Mouse (Mus musculus): ENCODE results near the gene Meis1. TPM values are rescaled to one million over a fixed set of nuclear protein-coding genes. Genes with fewer than 3 reads are reported as not detected.

Gene Meis1
- total RNA-seq, 2 experiments from 2014 or later, result 69.6 to 73.3 TPM

DNA sequence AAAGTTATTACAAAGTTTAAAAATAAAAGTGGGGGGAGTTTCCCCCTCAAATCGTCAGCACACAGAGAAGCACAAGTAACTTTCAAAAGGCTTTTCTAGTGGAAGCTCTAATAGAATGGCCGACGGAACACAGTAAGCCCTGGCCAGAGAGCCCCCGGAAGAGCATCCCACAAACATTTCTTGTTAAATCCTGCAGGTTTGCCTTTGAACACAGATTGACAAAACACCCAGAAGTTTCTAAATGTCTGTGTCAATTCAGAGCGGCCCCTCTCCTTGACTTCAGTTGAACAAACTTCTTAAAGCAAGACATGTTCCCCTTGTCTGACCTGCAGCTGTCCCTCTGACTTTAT, 3.4 kb downstream of the Meis1 start:
- DNase-seq (ENCODE audit: low spot score in 2 of 2), result no peak

DNA sequence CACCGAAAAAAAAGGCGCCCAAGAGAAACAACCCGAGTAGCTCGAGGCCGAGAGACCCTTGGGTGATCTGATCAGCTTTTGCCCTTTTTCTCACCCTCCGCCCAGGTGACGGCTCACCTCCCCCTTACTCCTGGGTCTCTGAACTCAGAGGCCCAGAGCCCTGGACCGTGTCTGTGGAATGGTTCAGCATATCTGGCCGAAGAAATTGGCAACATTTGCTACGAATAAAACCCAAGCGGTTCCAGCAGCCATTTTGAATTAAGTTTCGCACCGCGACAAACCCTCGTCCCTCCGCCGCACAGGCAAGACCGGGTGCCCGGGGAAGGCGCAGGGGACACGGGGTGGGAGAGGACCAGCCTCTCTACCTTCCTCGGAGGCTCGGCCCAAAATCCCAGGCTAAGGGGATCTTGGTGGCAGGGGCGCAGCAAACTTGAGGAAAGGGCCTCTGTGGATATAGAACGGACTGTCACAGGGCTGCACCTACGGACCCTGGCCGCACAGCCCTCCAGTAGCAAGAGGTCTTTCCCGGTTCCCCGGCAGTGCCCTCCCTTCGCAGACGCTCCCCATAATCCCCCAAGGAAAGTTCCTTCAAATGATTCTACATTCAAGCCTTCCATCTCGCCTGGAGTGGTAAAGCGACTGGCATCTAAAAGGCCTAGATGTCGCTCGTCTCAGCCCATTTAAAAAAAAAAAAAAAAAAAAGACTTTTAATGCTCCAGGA, 4.2 kb downstream of the Meis1 start:
- DNase-seq (ENCODE audit: low spot score in 2 of 2), result no peak

DNA sequence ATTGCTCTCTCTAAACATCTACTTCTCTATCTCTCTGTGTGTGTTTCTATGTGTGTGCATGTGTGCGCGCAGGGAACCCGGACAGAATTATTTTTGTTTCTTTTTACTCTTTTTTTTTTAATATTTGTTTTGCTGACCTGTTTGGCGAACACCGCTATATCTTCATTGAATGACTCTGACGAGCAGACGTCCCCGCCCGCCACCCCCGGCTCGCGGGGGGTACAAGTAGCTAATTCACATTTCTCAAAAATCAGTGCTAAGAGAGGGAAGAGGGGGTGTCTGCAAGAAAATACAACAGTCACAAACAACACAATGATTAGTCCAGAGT, 4.7 kb downstream of the Meis1 start:
- DNase-seq (ENCODE audit: low spot score in 2 of 2), result no peak

GRCm38 (mm10) chr11:19013141-19014112, 5.4 kb downstream of the Meis1 start:
- no peak for DNase-seq (ENCODE audit: low spot score in 2 of 2)

GRCm38 (mm10) chr11:19012463-19013115, 6.2 kb downstream of the Meis1 start:
- no peak for DNase-seq (ENCODE audit: low spot score in 2 of 2)

DNA sequence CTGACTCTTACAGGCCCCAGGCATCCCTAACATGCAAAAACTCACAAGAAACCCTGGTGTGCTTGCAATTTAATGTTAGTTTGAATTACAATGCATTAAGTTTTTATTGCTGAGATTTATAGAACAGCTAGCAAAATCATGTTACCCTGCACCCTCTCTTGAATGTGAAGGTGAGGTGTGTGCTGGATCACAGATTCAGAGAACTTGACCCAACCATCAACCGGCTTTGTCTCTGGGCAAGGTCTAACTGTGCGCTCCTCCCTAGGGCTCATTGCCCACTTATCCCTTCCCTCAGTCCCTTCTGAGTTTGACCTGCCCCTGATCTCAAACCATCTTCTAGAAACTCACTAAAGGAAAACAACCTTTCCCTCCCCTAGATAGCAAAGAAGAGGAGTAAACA, 6.8 kb downstream of the Meis1 start:
- DNase-seq (ENCODE audit: low spot score in 2 of 2), result no peak

GRCm38 (mm10) chr11:19011108-19011805, 7.5 kb downstream of the Meis1 start:
- no peak for DNase-seq (ENCODE audit: low spot score in 2 of 2)

- no peak for DNase-seq (ENCODE audit: low spot score in 2 of 2)
These were observed 8.4 kb downstream of the Meis1 start for GRCm38 (mm10) chr11:19010396-19010811.

- no peak for DNase-seq (ENCODE audit: low spot score in 2 of 2)
These were observed 9.0 kb downstream of the Meis1 start for GRCm38 (mm10) chr11:19009536-19010395.

- DNase-seq (ENCODE audit: low spot score in 2 of 2), result no peak
These were observed 10.0 kb downstream of the Meis1 start for GRCm38 (mm10) chr11:19008610-19009384.

DNA sequence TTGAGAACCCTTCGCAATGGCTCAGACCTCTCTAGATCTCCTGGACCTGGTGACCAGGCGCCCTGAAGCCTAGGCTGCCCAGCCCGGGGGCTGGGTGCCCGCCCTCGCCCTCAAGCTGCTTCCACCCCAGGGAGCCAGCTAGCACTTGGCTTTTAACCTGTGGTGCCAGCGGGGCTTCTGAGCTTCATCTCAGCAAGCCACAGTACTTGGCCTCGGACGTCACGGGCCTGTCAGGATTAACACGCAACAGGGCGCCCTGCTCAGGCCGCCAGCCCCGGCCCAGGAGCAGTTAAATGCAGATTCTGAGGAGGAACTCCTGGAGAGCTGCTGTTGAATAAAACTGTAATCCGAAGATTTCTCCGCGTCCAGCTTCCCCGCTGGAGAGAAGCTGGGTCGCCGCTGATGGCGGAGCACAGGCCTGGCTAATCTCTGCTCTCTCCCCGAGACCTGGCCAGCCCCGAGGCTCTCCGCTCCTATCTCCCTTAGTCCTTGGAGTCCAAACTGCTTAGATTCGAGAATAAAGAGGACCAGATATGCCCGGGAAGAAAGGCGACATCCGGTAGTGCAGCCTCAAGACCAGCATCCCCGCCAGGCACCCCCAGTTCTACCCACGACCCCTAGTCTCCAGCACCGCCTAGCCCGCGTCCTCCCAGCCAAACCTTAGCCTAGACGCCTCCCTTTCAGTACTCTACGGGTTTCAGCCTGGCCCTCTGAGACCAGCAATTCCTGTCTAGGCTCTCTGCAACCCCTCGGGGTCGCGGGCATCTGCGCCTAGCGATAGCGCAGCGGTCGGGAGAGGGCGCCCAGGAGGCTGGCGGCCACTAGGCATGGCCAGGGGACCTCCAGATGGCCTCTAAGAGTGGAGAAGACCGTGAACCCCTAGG, 11.0 kb downstream of the Meis1 start:
- no peak for DNase-seq (ENCODE audit: low spot score in 2 of 2)

- DNase-seq (ENCODE audit: low spot score in 2 of 2), result no peak
These were observed 11.7 kb downstream of the Meis1 start for GRCm38 (mm10) chr11:19007068-19007467.

DNA sequence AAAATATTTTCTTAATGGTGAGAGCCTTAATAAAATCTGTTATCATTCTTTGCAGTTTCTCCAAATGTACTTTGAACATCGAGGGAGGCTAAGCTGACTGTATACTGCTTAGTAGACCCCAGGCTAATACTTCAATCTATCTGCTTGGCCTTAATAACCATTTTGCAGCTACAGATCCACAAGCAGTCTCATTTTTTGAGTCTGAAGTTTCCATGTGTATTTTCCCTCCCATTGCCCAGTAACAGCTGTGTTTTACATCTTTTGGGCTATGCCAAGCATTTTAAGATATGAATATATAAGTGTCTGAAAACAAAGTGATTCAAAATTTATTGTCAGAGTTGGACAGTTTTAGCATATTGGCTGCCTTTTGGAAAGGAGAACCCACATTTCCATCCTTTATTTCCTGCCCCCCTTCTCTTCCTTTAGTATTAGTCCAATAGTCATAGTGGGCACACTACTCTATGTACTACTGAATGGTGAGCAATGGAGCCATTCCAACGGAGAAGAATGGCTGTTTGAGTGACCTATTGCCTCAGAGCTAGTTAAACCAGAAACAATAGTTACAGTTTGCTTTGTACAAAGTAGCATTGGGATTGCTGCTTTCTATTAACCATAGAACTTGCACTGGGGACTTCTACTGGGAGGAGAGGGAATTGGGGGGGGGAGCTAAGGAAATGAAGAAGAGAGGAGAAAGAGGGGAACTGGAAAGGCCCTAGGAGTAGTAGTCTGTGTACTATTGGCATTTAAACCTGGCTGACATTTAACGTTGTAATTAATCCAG, 12.7 kb downstream of the Meis1 start:
- no peak for DNase-seq (ENCODE audit: low spot score in 2 of 2)

GRCm38 (mm10) chr11:19005007-19005912, 13.5 kb downstream of the Meis1 start:
- DNase-seq (ENCODE audit: low spot score in 2 of 2), result no peak

GRCm38 (mm10) chr11:19003066-19003465, 15.7 kb downstream of the Meis1 start:
- DNase-seq (ENCODE audit: low spot score in 2 of 2), result no peak

DNA sequence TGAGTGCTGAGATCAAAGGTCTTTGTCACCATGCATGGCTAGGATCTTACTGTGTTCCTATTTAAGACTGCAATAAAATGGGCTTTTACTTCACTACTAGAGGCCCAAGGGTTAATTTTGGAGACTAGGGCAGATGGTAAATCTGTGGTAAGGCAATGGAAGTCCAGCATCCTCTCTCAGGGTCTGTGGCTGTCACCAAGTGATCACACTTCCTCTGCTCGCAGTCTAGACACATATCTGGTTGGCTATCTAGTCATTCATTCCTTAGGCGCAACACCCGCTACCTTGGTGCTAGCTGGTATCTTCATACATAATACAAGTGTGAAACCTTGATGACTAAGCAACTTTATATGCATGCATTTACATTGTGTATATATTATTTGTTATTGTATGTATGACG, 22.0 kb downstream of the Meis1 start:
- no peak for DNase-seq (ENCODE audit: low spot score in 2 of 2)

DNA sequence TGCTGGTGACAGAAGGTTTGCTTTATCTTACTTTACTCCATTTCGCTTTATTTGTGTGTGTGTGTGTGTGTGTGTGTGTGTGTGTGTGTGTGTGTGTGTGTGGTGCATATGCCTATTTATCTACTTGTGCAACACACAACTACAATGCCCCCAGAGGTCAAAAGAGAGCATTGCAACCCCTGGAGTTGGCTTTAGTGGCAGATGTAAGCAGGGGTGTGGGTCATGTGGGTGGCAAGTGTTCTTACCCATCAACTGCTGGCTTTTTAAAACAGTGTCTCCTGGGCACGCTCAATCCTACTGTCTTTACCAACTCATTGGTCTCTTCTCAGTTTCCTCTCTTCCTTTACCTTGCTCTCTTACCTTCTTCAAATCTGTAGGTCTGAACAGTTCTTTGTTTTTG, 22.5 kb downstream of the Meis1 start:
- DNase-seq (ENCODE audit: low spot score in 2 of 2), result no peak
